Mouse (Mus musculus): Measurements from ENCODE around the gene Fgf15.

DNA sequence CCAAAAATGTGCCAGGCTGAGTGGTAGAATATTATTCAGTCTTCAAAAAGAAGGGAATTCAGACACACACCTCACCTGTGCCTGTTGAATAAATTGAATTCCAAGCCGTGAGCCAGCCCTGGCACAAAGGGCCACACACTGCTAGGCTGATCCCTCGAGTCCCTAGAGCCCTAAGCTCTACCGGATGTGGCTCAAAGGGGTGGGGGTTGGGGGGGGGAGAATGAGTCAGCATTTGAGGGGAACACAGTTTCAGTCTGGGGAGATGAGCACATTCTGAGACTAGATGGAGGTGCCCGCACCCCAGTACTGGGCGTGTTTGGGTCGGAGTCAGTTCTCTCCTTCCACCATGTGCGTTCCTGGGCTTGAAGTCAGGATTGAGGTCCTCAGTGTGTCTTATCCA is 39.2 kb upstream of the Fgf15 start:
- TF ChIP-seq CTCF (IDR thresholded peaks at IDR 0.05 in 2 of 3, conservative IDR thresholded peaks at IDR 0.05 in 1 of 3; ENCODE audit: control insufficient read depth in 1 of 3, insufficient read depth in 1 of 3, low read depth in 2 of 3, low read length in 3 of 3, poor library complexity in 1 of 3, severe bottlenecking in 1 of 3): no peak
- TF ChIP-seq GATA1 (IDR thresholded peaks at IDR 0.05; ENCODE audit: low read depth, low read length): no peak
- TF ChIP-seq E2F4 (IDR thresholded peaks at IDR 0.05; ENCODE audit: borderline replicate concordance, low read depth, low read length): no peak
